Mouse (Mus musculus) granulocyte monocyte progenitor cell, adult 5-6 weeks (primary cell): ENCODE results near the gene Rbfox2. TPM values are rescaled to one million over a fixed set of nuclear protein-coding genes. Genes with fewer than 3 reads are reported as not detected.

ENCODE experiments used
- ATAC-seq: replicated peaks from 2 replicates; pipeline ENCODE4 v1.8.0; 2016; ENCODE audit warnings: mild to moderate bottlenecking, moderate TSS enrichment, inconsistent platforms; ENCODE audit not compliant: poor library complexity, severe bottlenecking
- total RNA-seq, 2 experiments: library from RNA; stranded (forward) in 1 of 2; stranded (reverse) in 1 of 2; fragments of 200-712, 200-1000 nt in 1 of 2; fragments of >200 nt in 1 of 2; fragmentation: Nextera tagmentation in 1 of 2; gene quantifications; 2 replicates each; pipeline ENCODE4 v1.2.3; 2014 to 2017

Gene Rbfox2
- total RNA-seq, 2 experiments from 2014 or later = 0.24 to 3.6 TPM

DNA sequence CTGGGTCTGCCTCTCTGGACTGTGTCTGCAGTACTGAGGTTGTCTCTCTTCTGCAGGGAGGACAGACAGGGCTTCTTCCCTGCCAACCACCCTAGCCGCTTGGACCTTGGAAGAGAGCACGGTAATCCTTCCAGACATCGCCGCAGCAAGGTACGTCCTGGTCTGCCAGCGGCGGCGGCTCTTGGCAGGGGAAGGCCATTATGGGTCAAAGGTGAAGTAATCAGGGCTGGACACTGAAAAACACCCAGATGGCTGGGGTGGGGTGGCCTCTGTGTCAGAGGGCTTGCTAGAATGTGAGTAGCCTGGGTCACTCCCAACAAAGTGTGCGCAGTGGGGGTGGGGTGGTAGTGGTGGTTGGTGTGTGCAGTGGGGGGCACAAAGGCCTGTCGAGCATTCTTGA is 261.2 kb downstream of the Rbfox2 start:
- no peak for ATAC-seq

DNA sequence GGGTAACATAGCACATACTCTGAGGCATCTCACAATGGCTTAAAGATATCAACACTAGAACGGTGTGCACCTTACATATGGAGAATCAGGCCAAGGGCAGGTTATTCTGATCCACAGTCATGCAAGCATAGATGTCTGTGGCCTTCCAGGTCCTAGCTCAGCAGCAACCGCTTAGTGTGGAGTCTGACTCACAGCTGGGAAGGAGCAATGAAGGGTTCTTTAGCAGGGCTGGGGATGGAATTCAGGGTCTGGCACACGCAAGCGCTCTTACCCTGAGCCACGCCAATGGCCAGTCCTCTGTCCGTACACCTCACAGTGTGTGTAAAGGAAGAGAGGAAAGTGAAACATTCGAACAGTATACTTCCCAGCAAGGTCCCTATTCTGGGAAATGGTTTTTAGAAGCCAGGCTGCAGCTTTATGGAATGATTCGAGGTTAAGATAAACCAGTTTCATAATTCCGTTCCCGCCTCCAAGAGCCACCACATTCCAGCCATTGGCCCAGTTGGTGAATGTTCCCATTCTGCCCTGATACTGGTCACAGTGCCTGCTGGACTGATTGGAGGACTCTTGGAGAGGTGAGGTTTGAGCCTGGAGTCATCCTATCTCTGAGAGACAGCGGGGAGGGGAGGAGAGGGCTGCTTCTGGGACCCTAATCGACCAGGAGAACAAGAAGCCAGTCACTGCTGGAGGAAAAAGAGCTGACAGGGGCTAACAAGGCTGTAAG is 262.0 kb downstream of the Rbfox2 start, which contains the start of gene Apol6:
Gene Apol6 (plus strand): TSS at position 133 of the 724 bp plus-strand sequence.
- ATAC-seq = no peak

DNA sequence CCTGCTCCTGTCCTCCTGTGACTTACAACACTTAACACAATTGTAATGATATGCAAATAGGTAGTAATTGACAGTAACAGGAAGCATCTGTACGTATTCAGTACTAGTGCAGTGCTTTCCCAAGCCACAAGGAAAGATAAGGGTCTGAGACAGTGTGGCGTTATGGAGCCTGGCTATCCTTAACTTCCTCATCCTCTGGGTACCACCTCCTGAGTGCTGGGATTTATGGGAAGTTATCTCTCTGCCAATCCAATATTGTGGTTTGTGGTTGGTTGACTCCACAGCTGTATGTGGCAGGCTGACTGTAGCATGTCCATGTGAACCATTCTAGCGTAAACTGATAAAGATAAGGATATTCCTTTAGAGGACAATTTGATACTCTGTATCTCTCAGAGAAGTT is 266.0 kb downstream of the Rbfox2 start:
- peak; percentile 50 for ATAC-seq

DNA sequence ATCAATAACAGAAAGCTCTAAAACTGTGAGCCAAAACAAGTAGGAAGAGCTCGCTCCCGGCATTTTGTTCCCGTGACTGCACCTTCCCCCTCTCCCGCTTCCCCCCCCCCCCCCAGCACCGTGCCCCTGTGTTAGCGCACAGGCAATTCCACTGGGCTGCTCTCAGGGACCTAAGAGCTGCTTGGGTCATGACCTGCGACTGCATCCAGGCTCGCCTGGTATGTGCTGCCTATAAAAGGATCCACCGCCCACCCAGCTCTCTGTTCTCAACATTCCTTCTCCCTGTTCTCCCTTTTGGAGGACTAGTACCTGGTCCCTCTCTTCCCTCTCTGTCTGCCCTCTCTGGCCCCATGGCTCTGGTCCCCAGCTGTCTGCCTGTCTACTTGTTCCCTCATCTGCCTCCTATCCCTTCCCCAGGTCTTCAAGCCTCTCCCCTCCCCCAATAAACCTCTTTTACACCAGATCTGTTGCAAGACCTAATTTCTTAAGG is 267.5 kb downstream of the Rbfox2 start:
- ATAC-seq = no peak

DNA sequence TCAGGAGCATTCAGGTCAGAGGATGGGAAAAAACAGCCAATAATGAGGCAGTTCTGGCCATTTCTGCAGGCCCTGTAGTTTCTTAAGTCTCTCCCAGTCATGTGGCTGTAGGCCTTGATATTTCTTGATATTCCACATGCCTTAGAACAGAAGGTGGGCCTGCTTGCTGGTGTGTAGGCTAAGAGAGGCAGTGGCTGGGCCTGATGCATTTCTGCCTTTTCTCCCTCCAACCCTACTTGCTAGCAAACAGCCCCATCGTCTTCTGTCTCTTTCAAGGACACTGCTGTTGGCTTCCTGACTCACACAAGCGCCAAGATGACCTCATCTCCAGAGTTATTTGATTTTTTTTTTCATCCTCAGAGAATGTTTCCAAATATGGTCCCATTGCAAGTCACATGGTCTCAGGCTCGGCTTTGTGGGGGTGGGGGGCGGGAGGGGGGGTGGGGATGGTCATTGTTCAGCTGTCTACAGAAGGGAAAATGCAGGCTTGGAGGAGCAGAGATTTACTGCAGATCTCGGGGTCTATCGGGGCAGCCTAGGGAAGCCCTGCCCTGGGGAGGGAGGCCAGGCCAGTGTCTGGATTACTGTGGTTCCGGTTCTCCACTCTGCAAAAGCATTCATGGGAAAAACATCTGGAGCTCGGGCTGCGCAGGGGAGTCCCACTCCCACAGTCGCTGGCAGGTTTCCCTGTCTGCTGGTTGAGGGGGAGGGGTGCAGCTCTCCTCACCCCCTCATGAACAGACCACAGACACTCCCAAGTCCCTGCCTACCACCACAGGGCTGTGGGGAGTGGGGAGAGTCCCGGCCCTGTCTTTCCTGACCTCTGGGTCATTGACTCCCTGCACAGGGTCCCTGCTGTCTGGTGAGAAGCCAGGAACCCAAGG is 269.3 kb downstream of the Rbfox2 start:
- no peak for ATAC-seq

DNA sequence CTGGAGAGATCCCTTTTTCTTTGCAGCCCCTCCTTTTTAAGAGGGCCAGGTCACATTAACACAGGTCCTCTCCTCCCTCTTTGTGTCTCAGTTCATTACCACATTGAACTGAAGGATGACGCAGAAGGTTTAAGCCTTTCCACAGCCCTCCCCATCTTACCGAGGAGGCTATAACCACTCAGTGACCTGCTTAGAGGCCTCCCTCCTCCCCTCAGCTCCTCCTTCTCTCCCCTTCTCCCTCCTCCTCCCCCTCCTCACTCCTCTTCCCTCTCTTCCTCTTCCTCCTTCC is 269.9 kb downstream of the Rbfox2 start:
- no peak for ATAC-seq

DNA sequence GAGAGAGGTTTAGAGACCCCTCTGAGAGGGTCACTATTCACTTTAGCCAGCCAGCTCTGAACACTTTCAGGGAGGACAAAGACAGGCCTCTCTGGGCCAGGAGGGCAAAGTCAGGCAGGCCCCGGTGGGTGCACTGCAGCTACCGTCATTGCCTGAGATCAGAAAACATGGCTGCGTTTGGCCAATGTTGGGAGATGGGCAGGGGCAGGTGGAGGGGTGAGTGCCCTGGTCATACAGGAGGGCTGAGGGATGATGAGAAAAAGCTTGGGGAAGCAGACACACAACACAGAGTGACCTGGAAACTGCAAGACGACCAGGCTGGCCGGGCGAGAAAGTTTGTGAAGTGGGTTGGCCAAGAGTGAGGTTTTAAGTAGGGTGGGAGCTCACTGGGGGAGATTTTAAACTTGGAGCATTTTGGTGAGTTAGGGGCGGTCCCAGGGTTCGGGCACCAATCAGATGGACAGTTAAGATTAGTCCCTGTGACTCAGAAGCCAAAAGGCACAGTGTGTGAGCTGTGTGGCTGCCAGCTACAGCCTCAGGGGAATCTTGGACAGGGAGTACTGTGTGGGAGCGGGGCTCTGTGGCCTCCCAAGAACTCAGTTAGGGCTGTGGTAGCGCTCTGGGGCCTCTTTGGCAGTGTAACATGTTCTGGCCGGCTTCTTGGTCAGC is 270.4 kb downstream of the Rbfox2 start:
- ATAC-seq = no peak

DNA sequence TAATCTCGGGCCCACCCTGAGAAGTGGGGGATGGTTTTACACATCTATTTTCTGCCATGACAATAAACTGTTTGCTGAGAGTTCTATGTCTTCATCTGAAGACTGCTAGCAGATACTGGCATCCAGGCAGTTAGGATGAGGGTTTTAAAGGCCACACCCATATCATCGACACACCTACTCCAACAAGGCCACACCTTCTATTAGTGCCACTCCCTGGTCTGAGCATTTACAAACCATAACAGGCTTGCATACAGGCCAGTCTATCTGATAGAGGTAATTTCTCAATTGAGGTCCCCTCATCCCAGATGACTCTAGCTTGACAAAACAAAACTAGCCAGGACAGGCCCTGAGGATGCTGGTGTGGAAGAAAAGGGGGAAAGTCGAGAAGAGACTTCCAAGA is 271.2 kb downstream of the Rbfox2 start:
- no peak for ATAC-seq

DNA sequence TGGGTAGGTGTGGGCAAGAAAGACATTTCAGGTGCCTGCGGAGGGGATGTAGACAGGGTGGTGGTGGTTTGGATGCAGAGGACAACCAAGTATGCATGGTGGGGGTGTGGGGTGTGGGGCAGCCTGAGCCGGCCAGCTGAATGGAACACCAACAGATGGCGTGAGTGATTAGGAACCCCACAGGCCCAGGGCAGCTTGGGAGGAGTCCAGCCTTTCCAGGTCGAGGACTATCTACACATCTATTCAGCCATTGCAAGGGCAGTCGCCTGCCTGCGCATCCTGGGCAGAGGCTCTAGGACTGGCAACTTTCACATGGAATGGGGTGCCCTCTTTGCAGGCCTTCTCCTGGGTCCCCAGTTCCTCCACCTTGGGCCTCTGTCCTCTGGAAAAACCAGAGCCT is 272.3 kb downstream of the Rbfox2 start:
- no peak for ATAC-seq

DNA sequence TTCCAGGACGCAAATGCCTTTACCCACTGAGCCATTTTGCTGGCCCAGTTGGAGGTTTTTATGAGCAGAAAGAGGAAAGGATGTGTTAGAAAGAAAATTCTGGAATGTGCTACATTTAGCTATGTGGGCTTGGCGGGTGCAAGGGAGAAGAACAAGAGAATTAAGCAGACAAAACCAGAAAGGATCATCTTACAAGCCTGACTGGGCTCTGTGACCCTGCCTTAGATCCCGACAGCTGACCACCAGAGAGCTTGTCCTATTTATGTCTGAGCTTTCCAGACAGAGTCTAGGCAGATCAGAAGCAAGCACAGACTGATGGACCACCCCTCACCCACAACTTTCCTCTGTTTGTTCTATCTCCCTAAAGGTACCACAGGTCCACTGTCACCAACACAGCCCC is 275.5 kb downstream of the Rbfox2 start:
- ATAC-seq = no peak

DNA sequence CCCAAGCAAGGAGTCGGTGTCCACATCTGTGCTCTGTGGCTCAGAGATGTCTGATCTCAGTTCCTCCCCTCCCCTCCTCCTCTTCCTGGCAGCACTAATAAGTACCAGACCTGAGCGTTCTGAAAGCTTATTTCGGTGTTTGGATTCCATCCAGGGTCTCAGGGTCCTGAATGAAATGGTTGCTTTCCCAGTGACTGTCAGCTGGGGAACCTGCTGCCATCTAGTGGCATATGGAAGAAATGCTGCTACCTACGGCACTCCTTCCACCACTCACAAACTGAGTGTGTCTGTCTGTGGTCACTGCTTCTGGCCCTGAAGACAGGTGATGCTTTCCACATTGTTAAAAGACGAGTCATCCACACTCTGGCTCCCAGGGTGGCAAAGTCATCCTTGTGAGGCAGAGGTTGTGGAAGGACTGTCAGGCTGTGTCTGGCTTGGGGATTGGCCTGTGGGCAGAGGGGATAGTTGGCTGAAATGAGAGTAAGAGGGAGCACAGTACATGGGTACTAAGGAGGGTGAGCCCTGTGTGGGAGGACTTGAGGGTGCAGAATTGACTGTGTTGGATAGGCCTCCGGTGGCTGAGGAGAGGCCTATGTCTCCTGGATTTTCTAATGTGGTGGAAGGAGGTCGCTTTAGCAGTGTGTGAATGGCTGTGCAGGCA is 277.3 kb downstream of the Rbfox2 start:
- ATAC-seq = peak; percentile 55; the same call in 1 of the 2 replicates

Other genes with a start within 250 kb of the Rbfox2 start
- gene Apol7a, start 92.1 kb upstream of the Rbfox2 start, total RNA-seq (2014; fragmentation: Nextera tagmentation) = not detected in 2 replicates
- not detected in 2 replicates for gene Apol7a, start 92.1 kb upstream of the Rbfox2 start, total RNA-seq (2017)
- not detected in 2 replicates for gene Apol9a, start 104.1 kb upstream of the Rbfox2 start, total RNA-seq (2014; fragmentation: Nextera tagmentation)
- not detected in 2 replicates for gene Apol9a, start 104.1 kb upstream of the Rbfox2 start, total RNA-seq (2017)
- gene Apol7b, start 140.5 kb upstream of the Rbfox2 start, total RNA-seq (2014; fragmentation: Nextera tagmentation) = not detected in 2 replicates
- not detected in 2 replicates for gene Apol7b, start 140.5 kb upstream of the Rbfox2 start, total RNA-seq (2017)
- gene Apol10a, start 170.0 kb upstream of the Rbfox2 start, total RNA-seq (2014; fragmentation: Nextera tagmentation) = not detected in 2 replicates
- not detected in 2 replicates for gene Apol10a, start 170.0 kb upstream of the Rbfox2 start, total RNA-seq (2017)
- not detected in 2 replicates for gene Apol11a, start 201.3 kb upstream of the Rbfox2 start, total RNA-seq (2014; fragmentation: Nextera tagmentation)
- gene Apol11a, start 201.3 kb upstream of the Rbfox2 start, total RNA-seq (2017) = not detected in 2 replicates
- gene Apol7c, start 226.3 kb upstream of the Rbfox2 start, total RNA-seq (2014; fragmentation: Nextera tagmentation) = not detected in 2 replicates
- 0.57 TPM in 1 of 2 replicates, not detected in the other for gene Apol7c, start 226.3 kb upstream of the Rbfox2 start, total RNA-seq (2017)